Mouse (Mus musculus) liver, adult 2 months (tissue): Measurements from ENCODE around the gene Lrch4.

ENCODE experiments used
- CTCF ChIP-seq: fragments of 200-500 bp; IDR thresholded peaks from 2 replicates; pipeline ENCODE4 v1.5.1; 2011; ENCODE audit warnings: low read depth, low read length, control low read depth
- POLR2A ChIP-seq: fragments of 200-500 bp; IDR thresholded peaks from 2 replicates; pipeline ENCODE4 v1.6.1; 2011; ENCODE audit warnings: low read length, control low read depth; ENCODE audit not compliant: insufficient read depth; ENCODE audit errors: extremely low read depth

DNA sequence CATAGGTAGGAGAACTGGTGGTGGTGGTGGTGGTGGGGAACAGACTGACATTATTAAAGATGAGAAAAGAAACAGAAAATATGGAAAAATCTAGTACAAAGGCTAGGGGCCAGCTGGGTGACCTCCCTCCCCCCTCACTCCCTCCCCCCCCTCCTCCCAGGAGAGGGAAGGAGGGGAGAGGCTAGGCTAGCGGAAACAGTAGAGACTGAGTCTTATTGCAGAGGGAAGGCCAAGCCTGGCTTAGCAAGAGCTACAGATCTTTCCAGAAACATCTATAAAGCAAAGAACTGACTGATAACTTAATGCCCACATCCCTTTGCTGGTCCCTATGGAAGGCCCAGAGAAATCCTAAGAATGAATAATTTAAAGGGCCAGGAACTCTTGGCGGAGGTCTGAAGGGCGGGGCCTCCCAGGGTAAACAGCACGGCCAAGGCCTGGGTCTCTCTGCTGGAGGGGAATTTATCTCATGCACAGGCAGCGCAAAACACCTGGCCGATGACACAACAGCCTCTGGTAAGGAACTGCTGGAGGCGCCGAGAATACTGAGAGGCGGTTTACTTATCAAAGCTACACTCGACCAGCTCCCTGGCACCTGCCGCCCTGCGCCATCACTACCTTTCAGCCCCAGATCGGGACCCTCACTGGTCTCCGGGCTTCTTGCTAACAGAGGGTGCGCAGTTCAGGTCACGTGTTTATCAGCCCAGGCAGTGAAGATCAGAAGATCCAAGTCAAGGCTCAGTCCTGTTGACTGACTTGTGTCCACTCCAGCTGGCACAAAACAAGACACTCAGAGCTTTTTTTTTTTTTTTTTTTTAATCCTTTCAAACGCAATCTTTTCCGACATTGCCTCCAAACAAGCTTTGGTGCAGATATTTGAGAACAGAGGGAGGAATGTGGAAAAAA is 21.0 kb downstream of the Lrch4 start:
- TF ChIP-seq POLR2A (no peak), CTCF (no peak)
